Mouse (Mus musculus) limb, embryonic 10.5 days (tissue): ENCODE data around the gene Gm11037. TPM values are rescaled to one million over a fixed set of nuclear protein-coding genes. Genes with fewer than 3 reads are reported as not detected.

ENCODE experiments used
- DNase-seq: peaks from one replicate; pipeline ENCODE4 v3.0.0-alpha.2; 2017; ENCODE audit warnings: low spot score
- H3K27ac ChIP-seq: fragments of 300-500 bp; sonication (generic); 2 replicates; pipeline ENCODE4 v1.5.1; 2016; ENCODE audit warnings: mild to moderate bottlenecking
- H3K27me3 ChIP-seq: fragments of 300-500 bp; sonication (generic); 2 replicates; pipeline ENCODE4 v1.6.1; 2016; ENCODE audit warnings: low read depth, mild to moderate bottlenecking; ENCODE audit not compliant: poor library complexity, severe bottlenecking
- H3K36me3 ChIP-seq: fragments of 300-500 bp; sonication (generic); 2 replicates; pipeline ENCODE4 v1.6.1; 2016; ENCODE audit warnings: mild to moderate bottlenecking, moderate library complexity
- H3K4me1 ChIP-seq: fragments of 300-500 bp; sonication (generic); 2 replicates; pipeline ENCODE4 v1.6.1; 2016
- H3K4me3 ChIP-seq: fragments of 300-500 bp; sonication (generic); 2 replicates; pipeline ENCODE4 v1.5.1; 2016; ENCODE audit warnings: mild to moderate bottlenecking, moderate library complexity
- H3K9me3 ChIP-seq: fragments of 300-500 bp; sonication (generic); replicated peaks from 2 replicates; pipeline ENCODE4 v1.6.1; 2016; ENCODE audit warnings: mild to moderate bottlenecking
- WGBS: fragments of 180-500 bp; shearing (Covaris S2); methylation state at CpG from one replicate; pipeline ENCODE4 v1.1.7; 2016; 5-methylcytosine and 5-hydroxymethylcytosine counted together
- polyA plus RNA-seq: library from polyadenylated mRNA; unstranded; fragments of >200 nt; fragmentation: Nextera tagmentation; extraction: Ambion mirVana; gene quantifications from 2 replicates; pipeline ENCODE4 v1.2.1, GENCODE M21; 2016

The Gm11037 gene
- polyA plus RNA-seq = not detected in 2 replicates

- Histone ChIP-seq H3K27me3 (no peaks in the 10 kb centered on the region), H3K36me3 (peaks cover 56% of the 10 kb centered on the region), H3K4me1 (peaks cover 38% of the 10 kb centered on the region), H3K4me3 (no peak within 1 kb of the TSS), H3K9me3 (no peaks in the 10 kb centered on the region), H3K27ac (peak within 1 kb of the TSS; percentile 75)
- no peak for DNase-seq
- WGBS = 86% methylated on average over 9 of the region's 9 CpGs
These were observed at the start of gene Gm11037 for GRCm38 (mm10) chr2:131132930-131133547. Gene Gm11037 (plus strand): TSS chr2:131133497.

- no peak overlapping the region for H3K4me3 ChIP-seq
- no peak overlapping the region for H3K27ac ChIP-seq
- no peaks in the 10 kb centered on the region for H3K9me3 ChIP-seq
- H3K36me3 ChIP-seq = no peaks in the 10 kb centered on the region
- 87% methylated on average over 4 of the region's 4 CpGs for WGBS
- 0 out of 2 replicates have a peak, but pooled peaks cover 4% of the 10 kb centered on the region for H3K4me1 ChIP-seq
- no peak for DNase-seq
- H3K27me3 ChIP-seq = 0 out of 2 replicates have a peak, but pooled peaks cover 6% of the 10 kb centered on the region
These were observed 49.1 kb upstream of the Gm11037 start for GRCm38 (mm10) chr2:131084206-131084605.

- H3K9me3 ChIP-seq = no peaks in the 10 kb centered on the region
- 0 out of 2 replicates have a peak, but pooled peaks cover 1% of the 10 kb centered on the region for H3K27me3 ChIP-seq
- no peak within 1 kb of the TSS for H3K27ac ChIP-seq
- no peak for DNase-seq
- no peak within 1 kb of the TSS for H3K4me3 ChIP-seq
- no peaks in the 10 kb centered on the region for H3K36me3 ChIP-seq
- 90% methylated on average over 11 of the region's 11 CpGs for WGBS
- H3K4me1 ChIP-seq = 0 out of 2 replicates have a peak, but pooled peaks cover 4% of the 10 kb centered on the region
These were observed 46.5 kb upstream of the Gm11037 start, which contains the start of gene Siglec1 for GRCm38 (mm10) chr2:131086667-131087390. Gene Siglec1 (minus strand): TSS chr2:131086765.

- Histone ChIP-seq H3K4me3 (no peak overlapping the region), H3K9me3 (no peaks in the 10 kb centered on the region), H3K27ac (no peak overlapping the region), H3K27me3 (no peaks in the 10 kb centered on the region), H3K36me3 (no peaks in the 10 kb centered on the region), H3K4me1 (0 out of 2 replicates have a peak, but pooled peaks cover 4% of the 10 kb centered on the region)
- DNase-seq = no peak
- WGBS = 78% methylated on average over 4 of the region's 4 CpGs
These were observed 44.7 kb upstream of the Gm11037 start for GRCm38 (mm10) chr2:131088581-131088980.

GRCm38 (mm10) chr2:131089634-131090033 is 43.7 kb upstream of the Gm11037 start:
- 79% methylated on average over 1 of the region's 1 CpGs for WGBS
- DNase-seq = no peak
- H3K9me3 ChIP-seq = no peaks in the 10 kb centered on the region

GRCm38 (mm10) chr2:131090852-131091251 is 42.4 kb upstream of the Gm11037 start:
- H3K36me3 ChIP-seq = no peaks in the 10 kb centered on the region
- WGBS = 80% methylated on average over 3 of the region's 3 CpGs
- H3K27me3 ChIP-seq = no peaks in the 10 kb centered on the region
- H3K9me3 ChIP-seq = no peaks in the 10 kb centered on the region
- H3K27ac ChIP-seq = no peak overlapping the region
- H3K4me3 ChIP-seq = no peak overlapping the region
- peaks cover 5% of the 10 kb centered on the region; the same call in 1 of the 2 replicates for H3K4me1 ChIP-seq
- DNase-seq = no peak

More at GRCm38 (mm10) chr2:131089634-131090033, 43.7 kb upstream of the Gm11037 start:
- H3K4me3 ChIP-seq = no peak overlapping the region
- H3K27ac ChIP-seq = no peak overlapping the region
- H3K4me1 ChIP-seq = 0 out of 2 replicates have a peak, but pooled peaks cover 4% of the 10 kb centered on the region
- no peaks in the 10 kb centered on the region for H3K36me3 ChIP-seq
- no peaks in the 10 kb centered on the region for H3K27me3 ChIP-seq

- no peaks in the 10 kb centered on the region for H3K36me3 ChIP-seq
- DNase-seq = no peak
- 89% methylated on average over 5 of the region's 5 CpGs for WGBS
- H3K4me3 ChIP-seq = no peak overlapping the region
- H3K4me1 ChIP-seq = peaks cover 25% of the 10 kb centered on the region
- no peaks in the 10 kb centered on the region for H3K9me3 ChIP-seq
- H3K27ac ChIP-seq = no peak overlapping the region
- H3K27me3 ChIP-seq = no peaks in the 10 kb centered on the region
These were observed 39.7 kb upstream of the Gm11037 start for GRCm38 (mm10) chr2:131093577-131093976.

GRCm38 (mm10) chr2:131094823-131095222 is 38.5 kb upstream of the Gm11037 start:
- H3K4me3 ChIP-seq = no peak overlapping the region
- WGBS = 0% methylated on average over 1 of the region's 1 CpGs
- DNase-seq = peak; percentile 84

GRCm38 (mm10) chr2:131096101-131096795 is 37.0 kb upstream of the Gm11037 start:
- H3K4me3 ChIP-seq = peak overlapping the region; percentile 34

More at GRCm38 (mm10) chr2:131094823-131095222, 38.5 kb upstream of the Gm11037 start:
- H3K4me1 ChIP-seq = peaks cover 25% of the 10 kb centered on the region
- no peak overlapping the region for H3K27ac ChIP-seq
- no peaks in the 10 kb centered on the region for H3K9me3 ChIP-seq
- no peaks in the 10 kb centered on the region for H3K27me3 ChIP-seq
- H3K36me3 ChIP-seq = no peaks in the 10 kb centered on the region

GRCm38 (mm10) chr2:131097087-131097486 is 36.2 kb upstream of the Gm11037 start:
- H3K36me3 ChIP-seq = no peaks in the 10 kb centered on the region
- peak overlapping the region; percentile 86 for H3K27ac ChIP-seq

More at GRCm38 (mm10) chr2:131096101-131096795, 37.0 kb upstream of the Gm11037 start:
- Histone ChIP-seq H3K9me3 (no peaks in the 10 kb centered on the region), H3K36me3 (no peaks in the 10 kb centered on the region), H3K27me3 (no peaks in the 10 kb centered on the region), H3K4me1 (peaks cover 25% of the 10 kb centered on the region), H3K27ac (peak overlapping the region; percentile 86)
- 12% methylated on average over 9 of the region's 9 CpGs for WGBS
- DNase-seq = peak; percentile 72

GRCm38 (mm10) chr2:131101530-131101929 is 31.8 kb upstream of the Gm11037 start:
- Histone ChIP-seq H3K4me1 (peaks cover 16% of the 10 kb centered on the region), H3K27ac (no peak overlapping the region), H3K9me3 (no peaks in the 10 kb centered on the region), H3K4me3 (no peak overlapping the region), H3K27me3 (no peaks in the 10 kb centered on the region), H3K36me3 (no peaks in the 10 kb centered on the region)
- no peak for DNase-seq
- WGBS = 52% methylated on average over 3 of the region's 3 CpGs

More at GRCm38 (mm10) chr2:131097087-131097486, 36.2 kb upstream of the Gm11037 start:
- WGBS = 85% methylated on average over 4 of the region's 4 CpGs
- no peak overlapping the region for H3K4me3 ChIP-seq
- peaks cover 25% of the 10 kb centered on the region for H3K4me1 ChIP-seq
- DNase-seq = no peak
- H3K27me3 ChIP-seq = no peaks in the 10 kb centered on the region
- no peaks in the 10 kb centered on the region for H3K9me3 ChIP-seq

- DNase-seq = no peak
- Histone ChIP-seq H3K27me3 (no peaks in the 10 kb centered on the region), H3K9me3 (no peaks in the 10 kb centered on the region), H3K4me3 (no peak overlapping the region), H3K36me3 (no peaks in the 10 kb centered on the region), H3K4me1 (no peaks in the 10 kb centered on the region), H3K27ac (no peak overlapping the region)
- 91% methylated on average over 4 of the region's 4 CpGs for WGBS
These were observed 29.3 kb upstream of the Gm11037 start for GRCm38 (mm10) chr2:131104021-131104420.
